Mouse (Mus musculus) liver, adult (tissue): ENCODE data around the gene Zfp57.

Experiments
- GATA4 ChIP-seq: IDR thresholded peaks from 2 replicates; pipeline ENCODE4 v1.6.1; 2014; ENCODE audit warnings: mild to moderate bottlenecking, low read length; ENCODE audit not compliant: insufficient replicate concordance

Zfp57 gene

GRCm38 (mm10) chr17:37000863-37001262 lies at the start of gene Zfp57:
Gene Zfp57, plus strand, starts transcription at chr17:37001163.
- TF ChIP-seq GATA4: no peak

DNA sequence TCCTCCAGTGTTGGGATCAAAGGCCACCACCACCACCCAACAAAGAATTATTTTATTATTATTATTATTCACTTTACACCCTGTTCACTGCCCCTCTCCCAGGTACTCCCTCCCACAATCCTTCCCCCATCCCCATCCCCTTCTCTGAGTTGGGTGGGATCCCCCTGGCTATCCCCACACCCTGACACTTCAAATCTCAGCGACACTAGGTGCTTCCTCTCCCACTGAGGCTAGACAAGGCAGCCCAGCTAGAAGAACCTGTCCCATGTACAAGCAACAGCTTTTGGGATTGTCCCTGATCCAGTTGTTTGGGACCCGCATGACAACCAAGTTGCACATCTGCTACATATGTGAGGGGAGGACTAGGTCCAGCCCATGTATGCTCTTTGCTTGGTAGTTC lies 48.3 kb upstream of the Zfp57 start:
- TF ChIP-seq GATA4: no peak

GRCm38 (mm10) chr17:36953062-36953461 lies 47.9 kb upstream of the Zfp57 start:
- TF ChIP-seq GATA4: no peak

- TF ChIP-seq GATA4: peak; percentile 71; the same call in 1 of the 2 replicates
Measured at GRCm38 (mm10) chr17:36957999-36958743, 42.8 kb upstream of the Zfp57 start, which contains the start of the genes Znrd1 and Znrd1as. Gene Znrd1, minus strand, starts transcription at chr17:36958559. Gene Znrd1as, plus strand, starts transcription at chr17:36958592.

DNA sequence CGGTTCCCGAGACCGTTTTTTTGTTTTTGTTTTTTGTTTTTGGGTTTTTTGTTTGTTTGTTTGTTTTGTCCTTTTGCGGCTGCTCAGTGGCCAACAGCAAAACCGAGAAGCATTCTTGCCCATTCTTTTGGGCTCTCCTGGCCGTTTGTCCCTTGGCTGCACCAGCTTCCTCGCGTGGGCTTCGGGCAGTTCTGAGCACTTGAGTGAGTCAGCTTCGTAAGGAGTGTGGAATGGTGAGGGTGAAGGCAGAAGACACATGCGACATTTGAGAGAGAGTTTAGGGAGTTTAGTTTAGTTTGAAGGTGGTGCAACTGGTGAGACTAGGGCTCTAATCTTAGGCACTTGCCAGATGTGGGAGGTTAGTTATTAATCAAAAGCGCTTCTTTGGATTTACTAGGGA lies 42.1 kb upstream of the Zfp57 start:
- no peak for TF ChIP-seq GATA4

DNA sequence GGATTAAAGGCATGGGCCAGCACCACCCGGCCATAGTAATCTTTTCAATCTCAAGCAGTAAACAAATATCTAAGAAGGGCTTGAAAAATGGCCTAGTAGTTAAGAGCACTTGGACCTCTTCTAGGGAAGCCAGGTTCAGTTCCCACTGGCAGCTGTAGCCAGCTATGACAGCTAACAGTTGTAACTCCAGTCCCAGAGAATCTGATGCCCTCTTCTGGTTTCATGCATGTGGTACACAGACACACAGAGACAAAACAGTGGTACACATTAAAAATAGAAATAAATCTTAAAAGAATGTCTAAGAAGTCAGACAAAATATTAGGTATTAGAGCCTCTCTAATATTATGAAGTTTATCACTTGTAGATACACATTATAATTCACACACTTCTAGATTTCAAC lies 39.8 kb upstream of the Zfp57 start:
- no peak for TF ChIP-seq GATA4

GRCm38 (mm10) chr17:36966875-36967274 lies 34.1 kb upstream of the Zfp57 start:
- no peak for TF ChIP-seq GATA4

GRCm38 (mm10) chr17:36970316-36970890 lies 30.6 kb upstream of the Zfp57 start:
- TF ChIP-seq GATA4: no peak

DNA sequence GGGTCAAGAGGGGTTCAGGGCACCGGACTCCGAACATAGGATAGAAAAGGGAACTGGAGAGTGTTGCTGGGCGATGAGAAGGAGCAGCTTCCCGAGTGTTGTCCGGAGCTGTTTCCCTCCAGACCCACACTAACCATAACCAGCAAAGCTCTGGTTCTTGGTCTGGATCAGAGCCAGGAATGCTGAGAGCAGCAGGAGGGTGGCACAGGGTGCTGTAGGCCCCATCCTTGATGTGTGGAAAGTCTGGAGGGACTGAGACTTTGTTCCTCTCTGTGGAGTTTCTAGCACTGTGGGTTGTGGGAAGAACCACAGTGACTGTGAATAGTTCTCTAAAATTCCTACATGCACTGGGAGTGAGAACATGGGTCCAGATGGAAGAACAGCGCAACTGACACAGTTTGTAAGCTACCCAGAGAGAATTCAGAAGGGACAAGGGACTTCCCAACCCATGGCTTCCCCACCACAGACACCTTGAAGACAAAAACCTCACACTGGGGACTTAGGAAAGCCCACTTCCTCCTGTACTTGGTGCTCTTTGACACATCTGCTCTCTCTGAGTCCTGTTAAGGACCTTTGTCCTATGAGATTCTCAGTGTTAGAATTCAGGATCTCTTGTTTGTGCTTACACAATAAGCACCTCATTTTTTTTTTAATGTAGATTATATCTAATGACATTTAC lies 29.7 kb upstream of the Zfp57 start:
- TF ChIP-seq GATA4: no peak

DNA sequence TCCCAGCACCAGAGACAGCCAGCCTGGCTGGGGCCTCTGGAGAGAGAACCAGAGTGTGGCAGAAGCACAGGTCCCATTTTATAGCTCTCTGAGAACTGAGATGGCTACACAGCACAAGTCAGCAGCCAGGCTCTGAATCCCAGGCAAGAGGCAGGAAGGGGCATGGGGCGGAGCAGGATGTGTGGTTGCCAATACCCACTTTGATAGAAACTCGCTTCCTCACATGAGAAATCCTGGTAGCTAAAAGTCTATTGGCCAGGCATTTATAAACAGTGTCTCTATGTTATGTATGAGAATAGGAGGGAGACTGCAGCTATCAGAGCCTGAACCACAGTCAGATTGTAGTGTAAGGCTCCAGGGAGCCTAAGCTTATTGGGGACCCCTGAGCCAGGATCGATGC lies 28.2 kb upstream of the Zfp57 start:
- no peak for TF ChIP-seq GATA4

- TF ChIP-seq GATA4: no peak
Measured at GRCm38 (mm10) chr17:36973271-36973787, 27.6 kb upstream of the Zfp57 start.

DNA sequence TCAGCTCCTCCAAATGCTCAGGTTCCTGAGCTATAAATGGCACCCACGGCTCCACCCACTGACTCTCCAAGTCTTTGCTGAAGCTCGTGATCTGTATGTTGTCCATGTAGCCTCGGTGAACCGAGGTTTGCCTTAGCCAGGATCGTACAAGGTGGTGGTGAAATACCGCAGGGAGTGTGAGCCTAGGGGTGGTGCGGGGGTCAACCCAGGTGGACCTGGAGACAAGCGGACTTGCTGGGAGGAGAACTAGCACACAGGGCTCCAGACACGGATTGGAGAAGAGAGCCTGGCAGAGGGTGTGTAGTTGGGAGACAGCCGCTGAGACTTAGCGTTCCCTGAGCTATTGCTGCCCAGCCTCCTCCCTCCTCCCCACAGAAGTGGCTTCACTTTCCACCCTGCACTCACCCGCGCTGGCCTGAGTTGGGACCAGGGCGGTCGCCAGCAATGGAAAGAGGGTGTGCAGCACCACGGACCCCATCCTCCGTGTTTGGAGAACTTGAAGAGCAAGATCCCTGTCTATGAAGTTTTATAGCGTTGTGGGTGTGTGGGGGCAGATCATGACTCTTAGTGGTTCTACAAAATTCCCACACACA lies 19.6 kb upstream of the Zfp57 start, which contains the start of gene 2410137M14Rik:
2410137M14Rik (minus strand) TSS at position 17 of the 593 bp plus-strand sequence.
- no peak for TF ChIP-seq GATA4

- TF ChIP-seq GATA4: no peak
Measured at GRCm38 (mm10) chr17:36981845-36982244, 19.1 kb upstream of the Zfp57 start.

DNA sequence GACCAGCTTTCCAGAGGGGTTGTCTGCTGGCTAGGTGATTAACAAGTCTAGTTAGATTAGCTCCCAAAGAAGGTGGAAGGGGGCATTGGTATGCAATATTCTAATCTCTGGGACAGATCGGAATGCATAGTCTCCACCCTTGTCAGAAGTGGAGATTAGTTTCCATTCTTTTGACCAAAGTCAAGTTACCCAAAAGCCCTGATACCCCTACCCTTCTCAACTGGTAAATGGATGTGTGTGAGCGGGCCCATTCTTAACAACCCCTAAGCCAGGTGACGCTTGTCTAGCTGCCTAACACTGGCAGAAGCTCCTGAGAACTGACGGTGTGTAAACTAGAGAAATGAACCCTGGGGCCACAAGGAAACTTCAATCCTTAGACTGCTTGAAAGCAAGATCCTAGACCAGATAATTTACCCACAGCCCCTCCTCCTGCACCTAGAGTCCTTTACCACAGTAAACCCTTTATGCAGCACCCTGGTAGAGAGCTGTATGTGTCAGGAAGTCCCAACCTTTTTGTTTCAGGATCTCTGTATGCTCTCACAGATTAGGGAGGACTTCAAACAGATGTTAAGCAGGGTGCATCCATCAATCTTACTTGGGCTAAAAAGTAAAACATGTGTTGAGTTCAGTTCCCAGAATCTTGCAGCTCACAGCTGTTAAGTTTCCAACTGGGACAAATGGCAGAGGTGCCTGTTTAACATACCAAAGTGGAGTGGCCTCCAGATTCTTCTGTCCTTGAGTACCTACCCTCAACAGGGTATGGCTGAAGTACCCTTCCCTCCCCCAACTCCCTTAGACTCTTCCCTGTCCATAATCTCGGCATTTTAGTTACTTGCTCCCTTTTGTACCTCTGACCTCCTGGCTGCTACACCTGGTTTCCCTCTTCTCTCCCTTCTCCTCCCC lies 18.5 kb upstream of the Zfp57 start:
- no peak for TF ChIP-seq GATA4
